Mouse (Mus musculus): ENCODE measurements around the gene 1500009L16Rik.

GRCm38 (mm10) chr10:83722579-83723031 lies at the start of gene 1500009L16Rik:
- TF ChIP-seq CTCF (conservative IDR thresholded peaks at IDR 0.05; ENCODE audit: insufficient read depth, insufficient read length, low read depth, low read length) (no peak), POLR2A (IDR thresholded peaks at IDR 0.05; ENCODE audit: low read depth, low read length) (no peak)
